Mouse (Mus musculus) intestine, embryonic 14.5 days (tissue): ENCODE data around the gene Tln1. TPM values are rescaled to one million over a fixed set of nuclear protein-coding genes. Genes with fewer than 3 reads are reported as not detected.

Source experiments
- ATAC-seq: fragments of 200-750 bp; cut with Nextera tagmentation; replicated peaks from 2 replicates; pipeline ENCODE4 v1.8.0; 2017; ENCODE audit warnings: low read depth, moderate number of reproducible peaks, moderate TSS enrichment, moderate library complexity; ENCODE audit not compliant: low FRiP score, low TSS enrichment
- DNase-seq: peaks from one replicate; pipeline ENCODE4 v3.0.0-alpha.2; 2018; ENCODE audit warnings: low spot score
- H3K27ac ChIP-seq: fragments of 300-500 bp; sonication (generic); 2 replicates; pipeline ENCODE4 v1.5.1; 2014; ENCODE audit warnings: low read depth, mild to moderate bottlenecking, control low read depth
- H3K27me3 ChIP-seq: fragments of 300-500 bp; sonication (generic); replicated peaks from 2 replicates; pipeline ENCODE4 v1.6.1; 2014; ENCODE audit warnings: low read length, control low read depth; ENCODE audit not compliant: control insufficient read depth, insufficient read depth
- H3K36me3 ChIP-seq: fragments of 300-500 bp; sonication (generic); 2 replicates; pipeline ENCODE4 v1.6.1; 2014; ENCODE audit warnings: low read length, control low read depth; ENCODE audit not compliant: control insufficient read depth, insufficient read depth
- H3K4me1 ChIP-seq: fragments of 300-500 bp; sonication (generic); replicated peaks from 2 replicates; pipeline ENCODE4 v1.6.1; 2014; ENCODE audit warnings: low read length, control low read depth, mixed read lengths; ENCODE audit not compliant: control insufficient read depth, insufficient read depth
- H3K4me2 ChIP-seq: fragments of 300-500 bp; sonication (generic); 2 replicates; pipeline ENCODE4 v1.6.1; 2014; ENCODE audit warnings: low read length
- H3K4me3 ChIP-seq: fragments of 300-500 bp; sonication (generic); 2 replicates; pipeline ENCODE4 v1.5.1; 2014; ENCODE audit warnings: low read depth, low read length, control low read depth, mixed read lengths
- H3K9ac ChIP-seq: fragments of 300-500 bp; sonication (generic); 2 replicates; pipeline ENCODE4 v1.6.1; 2014; ENCODE audit warnings: mild to moderate bottlenecking, low read length
- H3K9me3 ChIP-seq: fragments of 300-500 bp; sonication (generic); 2 replicates; pipeline ENCODE4 v1.6.1; 2016; ENCODE audit warnings: low read length, control low read depth; ENCODE audit not compliant: control insufficient read depth
- WGBS: fragments of 180-500 bp; shearing (Covaris S2); extraction: QIAGEN DNeasy Blood & Tissue Kit; methylation state at CpG from one replicate; pipeline ENCODE4 v1.1.7; 2014; 5-methylcytosine and 5-hydroxymethylcytosine counted together
- polyA plus RNA-seq: library from polyadenylated mRNA; unstranded; fragments of >200 nt; fragmentation: Nextera tagmentation; extraction: Ambion mirVana; gene quantifications from 2 replicates; pipeline ENCODE4 v1.2.1, GENCODE M21; 2014

Tln1 gene
- polyA plus RNA-seq, 1 experiment from 2014 or later = 69.8 TPM

GRCm38 (mm10) chr4:43511675-43512454 lies 50.6 kb downstream of the Tln1 start:
- Histone ChIP-seq H3K36me3 (peaks cover 13% of the 10 kb centered on the region), H3K27ac (no peak overlapping the region), H3K4me1 (peaks cover 14% of the 10 kb centered on the region; the same call in 1 of the 2 replicates), H3K4me2 (no peak overlapping the region), H3K27me3 (no peaks in the 10 kb centered on the region), H3K9ac (no peak overlapping the region), H3K4me3 (no peak overlapping the region), H3K9me3 (no peaks in the 10 kb centered on the region)
- ATAC-seq (no peak), DNase-seq (no peak)
- WGBS = 74% methylated on average over 17 of the region's 19 CpGs

GRCm38 (mm10) chr4:43509109-43509508 lies 53.4 kb downstream of the Tln1 start:
- H3K36me3 ChIP-seq = no peaks in the 10 kb centered on the region
- H3K9me3 ChIP-seq = no peaks in the 10 kb centered on the region
- WGBS = 43% methylated on average over 9 of the region's 9 CpGs
- DNase-seq = no peak
- H3K4me3 ChIP-seq = 0 out of 2 replicates have a peak overlapping the region, but pooled peaks have one; percentile 43
- peak overlapping the region; percentile 65 for H3K4me2 ChIP-seq
- ATAC-seq = no peak
- no peak overlapping the region for H3K9ac ChIP-seq
- H3K27me3 ChIP-seq = no peaks in the 10 kb centered on the region
- H3K27ac ChIP-seq = 0 out of 2 replicates have a peak overlapping the region, but pooled peaks have one; percentile 16
- H3K4me1 ChIP-seq = peaks cover 14% of the 10 kb centered on the region; the same call in 1 of the 2 replicates

DNA sequence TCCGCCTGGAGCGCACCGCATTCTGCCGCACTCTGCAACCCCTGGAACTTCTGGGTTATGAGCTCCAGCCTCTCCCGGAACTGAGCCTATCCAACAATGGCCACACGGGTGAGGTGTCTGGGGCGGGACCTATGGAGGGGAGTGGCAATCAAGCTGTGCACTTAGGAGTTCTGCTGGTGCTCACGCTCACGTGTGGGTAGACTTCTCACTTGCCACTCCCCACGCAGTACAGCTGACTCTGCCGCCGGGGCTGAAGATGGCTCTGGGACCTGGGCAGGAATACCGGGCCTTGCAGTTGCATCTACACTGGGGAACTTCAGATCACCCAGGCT lies 53.9 kb downstream of the Tln1 start:
- no peaks in the 10 kb centered on the region for H3K9me3 ChIP-seq
- H3K4me2 ChIP-seq = peak overlapping the region; percentile 65
- peaks cover 14% of the 10 kb centered on the region; the same call in 1 of the 2 replicates for H3K4me1 ChIP-seq
- H3K36me3 ChIP-seq = no peaks in the 10 kb centered on the region
- ATAC-seq (peak; percentile 77), DNase-seq (peak; percentile 82)
- peak overlapping the region; percentile 42 for H3K9ac ChIP-seq
- no peaks in the 10 kb centered on the region for H3K27me3 ChIP-seq
- H3K4me3 ChIP-seq = peak overlapping the region; percentile 43
- no peak overlapping the region for H3K27ac ChIP-seq
- 3% methylated on average over 13 of the region's 13 CpGs for WGBS

- no peaks in the 10 kb centered on the region for H3K9me3 ChIP-seq
- no peaks in the 10 kb centered on the region for H3K27me3 ChIP-seq
- H3K36me3 ChIP-seq = no peaks in the 10 kb centered on the region
- whole genome bisulfite sequencing = 7% methylated on average over 21 of the region's 22 CpGs
- peak; percentile 32; the same call in 1 of the 2 replicates for ATAC-seq
- H3K27ac ChIP-seq = no peak overlapping the region
- peak overlapping the region; percentile 42 for H3K9ac ChIP-seq
- peak overlapping the region; percentile 43 for H3K4me3 ChIP-seq
- DNase-seq = peak; percentile 70
- H3K4me1 ChIP-seq = peaks cover 14% of the 10 kb centered on the region; the same call in 1 of the 2 replicates
- H3K4me2 ChIP-seq = peak overlapping the region; percentile 65
Measured at GRCm38 (mm10) chr4:43507938-43508665, 54.4 kb downstream of the Tln1 start.

DNA sequence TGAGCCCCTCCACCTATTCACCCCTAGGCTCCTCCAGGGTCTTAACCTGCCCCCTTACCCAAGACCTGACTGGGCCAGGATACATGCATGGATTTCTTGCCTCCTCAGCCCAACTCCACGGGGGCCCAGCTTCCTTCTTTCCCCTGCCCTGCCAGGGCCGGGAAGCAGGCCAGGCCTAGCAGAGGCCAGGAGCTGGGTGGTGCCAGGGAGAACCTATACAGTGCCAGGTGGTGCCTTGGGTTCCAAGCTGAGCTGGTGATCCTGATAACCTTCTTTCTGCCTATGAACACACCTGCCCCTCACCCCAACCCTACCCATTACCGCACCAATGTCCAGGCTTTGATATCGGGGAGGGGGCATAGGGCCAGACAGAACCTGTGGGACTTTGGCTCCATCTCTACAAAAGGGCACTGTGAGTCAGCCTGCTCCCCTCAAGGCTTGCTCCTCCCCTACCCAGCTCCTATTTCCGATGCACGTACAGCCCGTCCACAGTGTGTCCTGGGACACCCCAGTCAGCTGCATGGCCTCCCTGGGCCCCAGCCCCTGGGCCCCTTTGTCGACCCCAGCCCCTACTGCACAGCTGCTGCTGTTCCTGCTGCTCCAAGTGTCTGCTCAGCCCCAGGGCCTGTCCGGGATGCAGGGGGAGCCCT lies 55.8 kb downstream of the Tln1 start, which contains the start of gene Car9:
Gene Car9 (plus strand): TSS at position 431 of the 650 bp plus-strand sequence.
- WGBS = 52% methylated on average over 9 of the region's 9 CpGs
- Histone ChIP-seq H3K4me3 (peak within 1 kb of the TSS; percentile 43), H3K36me3 (no peaks in the 10 kb centered on the region), H3K27me3 (no peaks in the 10 kb centered on the region), H3K9ac (no peak within 1 kb of the TSS), H3K9me3 (no peaks in the 10 kb centered on the region), H3K4me1 (peaks cover 14% of the 10 kb centered on the region; the same call in 1 of the 2 replicates), H3K4me2 (peak within 1 kb of the TSS; percentile 65), H3K27ac (no peak within 1 kb of the TSS)
- DNase-seq (no peak), ATAC-seq (no peak)

GRCm38 (mm10) chr4:43506074-43506473 lies 56.4 kb downstream of the Tln1 start:
- DNase-seq (no peak), ATAC-seq (no peak)
- Histone ChIP-seq H3K9ac (no peak overlapping the region), H3K27me3 (no peaks in the 10 kb centered on the region), H3K4me1 (peaks cover 14% of the 10 kb centered on the region; the same call in 1 of the 2 replicates), H3K4me2 (no peak overlapping the region), H3K36me3 (no peaks in the 10 kb centered on the region), H3K4me3 (no peak overlapping the region), H3K9me3 (no peaks in the 10 kb centered on the region), H3K27ac (no peak overlapping the region)
- WGBS = 80% methylated on average over 8 of the region's 8 CpGs

GRCm38 (mm10) chr4:43504269-43504668 lies 58.2 kb downstream of the Tln1 start:
- ATAC-seq (no peak), DNase-seq (no peak)
- Histone ChIP-seq H3K36me3 (no peaks in the 10 kb centered on the region), H3K4me1 (peaks cover 14% of the 10 kb centered on the region; the same call in 1 of the 2 replicates), H3K27me3 (no peaks in the 10 kb centered on the region), H3K4me3 (no peak overlapping the region), H3K4me2 (no peak overlapping the region), H3K9ac (no peak overlapping the region), H3K9me3 (no peaks in the 10 kb centered on the region), H3K27ac (no peak overlapping the region)
- WGBS = 81% methylated on average over 4 of the region's 4 CpGs

- no peak overlapping the region for H3K9ac ChIP-seq
- ATAC-seq = no peak
- WGBS = 82% methylated on average over 6 of the region's 6 CpGs
- H3K27ac ChIP-seq = no peak overlapping the region
- H3K4me3 ChIP-seq = no peak overlapping the region
- no peaks in the 10 kb centered on the region for H3K9me3 ChIP-seq
- peaks cover 11% of the 10 kb centered on the region for H3K4me1 ChIP-seq
- no peak for DNase-seq
- no peaks in the 10 kb centered on the region for H3K27me3 ChIP-seq
- no peaks in the 10 kb centered on the region for H3K36me3 ChIP-seq
- H3K4me2 ChIP-seq = no peak overlapping the region
Measured at GRCm38 (mm10) chr4:43503506-43503905, 59.0 kb downstream of the Tln1 start.
